Mouse (Mus musculus) C2C12 (cell line): Measurements from ENCODE around the gene Gdpd3.

Experiments
- CTCF ChIP-seq: IDR thresholded peaks from one replicate; pipeline ENCODE4 v1.5.1; 2011; ENCODE audit not compliant: control insufficient read depth, insufficient read depth, insufficient read length
- MAX ChIP-seq: IDR thresholded peaks from one replicate; pipeline ENCODE4 v1.6.1; 2011; ENCODE audit warnings: mild to moderate bottlenecking, control low read depth

DNA sequence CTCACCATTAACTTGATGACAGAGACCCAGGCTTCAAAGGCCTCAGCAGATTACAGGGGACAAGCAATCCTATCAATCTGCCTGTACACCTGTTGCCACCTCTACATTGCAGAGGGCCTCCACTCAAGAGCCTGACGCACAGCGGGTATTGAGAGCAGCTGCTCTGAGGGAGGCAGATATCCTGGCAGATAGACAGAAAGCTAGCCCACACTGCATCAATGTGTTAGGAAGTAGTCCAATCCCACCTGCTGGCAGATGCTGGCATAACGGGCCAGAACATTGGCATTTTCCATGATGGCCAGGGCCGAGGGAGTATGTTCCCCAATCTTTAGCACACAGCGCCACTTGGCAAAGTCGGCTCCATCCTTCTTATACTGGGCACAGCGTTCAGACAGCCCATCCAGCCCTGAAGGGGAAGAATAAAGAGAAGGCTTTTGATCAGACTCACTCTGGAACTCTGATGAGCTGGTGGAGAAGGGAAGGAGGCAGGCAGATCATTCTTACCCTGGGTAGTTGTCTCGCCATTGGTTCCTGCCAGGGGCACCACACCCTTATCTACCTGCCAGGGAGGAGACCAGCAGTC lies 30.3 kb downstream of the Gdpd3 start:
- TF ChIP-seq CTCF (no peak), MAX (no peak)
